Mouse (Mus musculus): ENCODE data around the gene Aars.
"Not testable (repeated sequence)": the region's sequence is repeated elsewhere in the genome, so short reads cannot be mapped to it uniquely, and the experiment has no call there.

Gene Aars

GRCm38 (mm10) chr8:111055031-111055634 is 22.2 kb downstream of the Aars start:
- no peak for DNase-seq (ENCODE audit: low read depth)

GRCm38 (mm10) chr8:111055661-111056060 is 22.7 kb downstream of the Aars start:
- DNase-seq (ENCODE audit: low read depth) = no peak

GRCm38 (mm10) chr8:111056158-111056663 is 23.3 kb downstream of the Aars start, which contains the start of gene Exosc6:
Gene Exosc6, plus strand, starts transcription at chr8:111056339.
- peak; percentile 74 for DNase-seq (ENCODE audit: low read depth)

GRCm38 (mm10) chr8:111056691-111057293 is 23.8 kb downstream of the Aars start:
- DNase-seq (ENCODE audit: low read depth) = no peak

GRCm38 (mm10) chr8:111058946-111059572 is 26.1 kb downstream of the Aars start:
- DNase-seq (ENCODE audit: low read depth) = no peak

- DNase-seq (ENCODE audit: low read depth) = no peak
Observed at GRCm38 (mm10) chr8:111061688-111062071, 28.7 kb downstream of the Aars start.

GRCm38 (mm10) chr8:111062072-111062757 is 29.3 kb downstream of the Aars start:
- peak; percentile 65 for DNase-seq (ENCODE audit: low read depth)

- no peak for DNase-seq (ENCODE audit: low read depth)
Observed at GRCm38 (mm10) chr8:111062893-111063292, 29.9 kb downstream of the Aars start.

- DNase-seq (ENCODE audit: low read depth) = no peak
Observed at GRCm38 (mm10) chr8:111066308-111066707, 33.4 kb downstream of the Aars start.

- DNase-seq (ENCODE audit: low read depth) = no peak
Observed at GRCm38 (mm10) chr8:111067439-111067838, 34.5 kb downstream of the Aars start.

- DNase-seq (ENCODE audit: low read depth) = not testable (repeated sequence)
Observed at GRCm38 (mm10) chr8:111068660-111069059, 35.7 kb downstream of the Aars start.

GRCm38 (mm10) chr8:111075926-111076325 is 43.0 kb downstream of the Aars start:
- no peak for DNase-seq (ENCODE audit: low read depth)

- DNase-seq (ENCODE audit: low read depth) = no peak
Observed at GRCm38 (mm10) chr8:111079461-111079860, 46.5 kb downstream of the Aars start.

- no peak for DNase-seq (ENCODE audit: low read depth)
Observed at GRCm38 (mm10) chr8:111079861-111080271, 46.9 kb downstream of the Aars start.

- DNase-seq (ENCODE audit: low read depth) = no peak
Observed at GRCm38 (mm10) chr8:111081580-111082258, 48.8 kb downstream of the Aars start.

GRCm38 (mm10) chr8:111083936-111084335 is 51.0 kb downstream of the Aars start:
- DNase-seq (ENCODE audit: low read depth) = not testable (repeated sequence)

- peak; percentile 28 for DNase-seq (ENCODE audit: low read depth)
Observed at GRCm38 (mm10) chr8:111090126-111090525, 57.2 kb downstream of the Aars start.

- no peak for DNase-seq (ENCODE audit: low read depth)
Observed at GRCm38 (mm10) chr8:111091706-111092105, 58.8 kb downstream of the Aars start.

GRCm38 (mm10) chr8:111092326-111092725 is 59.4 kb downstream of the Aars start, which contains the start of gene Clec18a:
Gene Clec18a, minus strand, starts transcription at chr8:111092426.
- DNase-seq (ENCODE audit: low read depth) = not testable (repeated sequence)

GRCm38 (mm10) chr8:111093865-111094718 is 61.1 kb downstream of the Aars start, which contains the start of gene Pdpr:
Gene Pdpr, plus strand, starts transcription at chr8:111094630.
- DNase-seq (ENCODE audit: low read depth) = peak; percentile 31
